Mouse (Mus musculus) hindbrain, embryonic 14.5 days (tissue): ENCODE data around the gene Uqcrfs1. TPM values are rescaled to one million over a fixed set of nuclear protein-coding genes. Genes with fewer than 3 reads are reported as not detected.
A peak's percentile ranks its signal among the peaks of the same experiment; 100 is the strongest.

Source experiments
- ATAC-seq: fragments of 200-750 bp; cut with Nextera tagmentation; 2 replicates; pipeline ENCODE4 v1.8.0; 2017; ENCODE audit warnings: moderate number of reproducible peaks, mild to moderate bottlenecking, moderate TSS enrichment, moderate library complexity; ENCODE audit not compliant: low FRiP score
- DNase-seq: peaks from one replicate; pipeline ENCODE4 v3.0.0-alpha.2; 2015; ENCODE audit warnings: low spot score
- H3K27ac ChIP-seq: fragments of 300-500 bp; sonication (generic); 2 replicates; pipeline ENCODE4 v1.5.1; 2014; ENCODE audit warnings: mild to moderate bottlenecking, moderate library complexity
- H3K27me3 ChIP-seq: fragments of 300-500 bp; sonication (generic); 2 replicates; pipeline ENCODE4 v1.6.1; 2014; ENCODE audit warnings: mild to moderate bottlenecking, low read length, mixed read lengths; ENCODE audit not compliant: control insufficient read depth, insufficient read depth
- H3K36me3 ChIP-seq: fragments of 300-500 bp; sonication (generic); replicated peaks from 2 replicates; pipeline ENCODE4 v1.6.1; 2014; ENCODE audit not compliant: control insufficient read depth, insufficient read depth
- H3K4me1 ChIP-seq: fragments of 300-500 bp; sonication (generic); replicated peaks from 2 replicates; pipeline ENCODE4 v1.6.1; 2014; ENCODE audit warnings: antibody characterized with exemption, low read length, mixed read lengths; ENCODE audit not compliant: control insufficient read depth, insufficient read depth
- H3K4me2 ChIP-seq: fragments of 300-500 bp; sonication (generic); replicated peaks from 2 replicates; pipeline ENCODE4 v1.6.1; 2014; ENCODE audit warnings: mild to moderate bottlenecking, moderate library complexity
- H3K4me3 ChIP-seq: fragments of 300-500 bp; sonication (generic); replicated peaks from 2 replicates; pipeline ENCODE4 v1.5.1; 2014; ENCODE audit warnings: mild to moderate bottlenecking, low read length
- H3K9ac ChIP-seq: fragments of 300-500 bp; sonication (generic); 2 replicates; pipeline ENCODE4 v1.6.1; 2014
- H3K9me3 ChIP-seq: fragments of 300-500 bp; sonication (generic); 2 replicates; pipeline ENCODE4 v1.6.1; 2016; ENCODE audit warnings: low read length; ENCODE audit not compliant: control insufficient read depth
- WGBS: fragments of 180-500 bp; shearing (Covaris S2); extraction: QIAGEN DNeasy Blood & Tissue Kit; methylation state at CpG from one replicate; pipeline ENCODE4 v1.1.7; 2014; 5-methylcytosine and 5-hydroxymethylcytosine counted together
- polyA plus RNA-seq: library from polyadenylated mRNA; unstranded; fragments of >200 nt; fragmentation: Nextera tagmentation; extraction: Ambion mirVana; gene quantifications from 2 replicates; pipeline ENCODE4 v1.2.1, GENCODE M21; 2014

Gene Uqcrfs1
- polyA plus RNA-seq, 1 experiment from 2014 or later: 319 TPM

DNA sequence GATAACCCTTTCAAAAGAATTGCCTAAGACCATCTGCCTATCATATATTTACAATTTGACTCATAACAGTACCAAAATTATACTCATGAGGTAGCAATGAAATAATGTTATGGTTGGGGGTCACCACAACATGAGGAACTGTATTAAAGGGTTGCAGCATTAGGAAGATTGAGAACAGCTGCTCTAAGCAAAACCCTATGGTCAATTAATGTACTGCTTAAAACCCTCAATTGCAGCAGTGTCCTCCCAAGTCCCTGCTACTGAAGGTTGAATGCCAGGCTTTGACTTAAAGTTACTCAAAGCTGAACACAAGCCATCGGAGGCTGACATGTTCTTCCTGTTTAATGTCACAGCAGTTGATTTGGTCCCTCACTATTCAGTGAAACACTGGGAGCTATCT, 15.4 kb upstream of the Uqcrfs1 start:
- no peaks in the 10 kb centered on the region for H3K4me1 ChIP-seq
- H3K9me3 ChIP-seq: no peaks in the 10 kb centered on the region
- H3K4me3 ChIP-seq: no peak overlapping the region
- H3K9ac ChIP-seq: no peak overlapping the region
- no peaks in the 10 kb centered on the region; the same call in 1 of the 2 replicates for H3K27me3 ChIP-seq
- H3K36me3 ChIP-seq: no peaks in the 10 kb centered on the region
- 94% methylated on average over 1 of the region's 1 CpGs for WGBS
- DNase-seq: no peak
- no peak overlapping the region for H3K4me2 ChIP-seq
- ATAC-seq: no peak
- no peak overlapping the region for H3K27ac ChIP-seq

DNA sequence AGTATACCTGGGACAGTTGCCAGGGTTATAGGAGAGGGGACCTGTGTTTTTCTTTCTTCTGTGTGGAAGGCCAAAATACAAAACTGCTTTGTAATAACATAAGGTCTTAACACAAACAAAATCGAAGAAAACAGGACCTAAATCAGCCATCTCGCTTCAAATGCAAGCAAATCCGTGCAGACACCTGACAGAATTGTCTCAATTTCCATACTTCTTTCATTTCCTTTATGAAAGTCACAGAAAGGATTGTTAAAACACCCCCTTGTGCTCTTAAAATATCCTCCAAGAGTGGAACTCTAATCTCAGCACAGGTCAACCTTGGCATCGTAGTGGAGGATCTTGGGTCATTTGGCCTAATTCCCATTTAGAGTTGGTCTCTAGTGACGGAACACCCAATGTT, 14.9 kb upstream of the Uqcrfs1 start:
- H3K4me2 ChIP-seq: no peak overlapping the region
- H3K9me3 ChIP-seq: no peaks in the 10 kb centered on the region
- no peaks in the 10 kb centered on the region for H3K36me3 ChIP-seq
- no peaks in the 10 kb centered on the region for H3K4me1 ChIP-seq
- 92% methylated on average over 5 of the region's 5 CpGs for WGBS
- no peak for ATAC-seq
- no peaks in the 10 kb centered on the region; the same call in 1 of the 2 replicates for H3K27me3 ChIP-seq
- H3K4me3 ChIP-seq: no peak overlapping the region
- H3K9ac ChIP-seq: no peak overlapping the region
- H3K27ac ChIP-seq: no peak overlapping the region
- no peak for DNase-seq

DNA sequence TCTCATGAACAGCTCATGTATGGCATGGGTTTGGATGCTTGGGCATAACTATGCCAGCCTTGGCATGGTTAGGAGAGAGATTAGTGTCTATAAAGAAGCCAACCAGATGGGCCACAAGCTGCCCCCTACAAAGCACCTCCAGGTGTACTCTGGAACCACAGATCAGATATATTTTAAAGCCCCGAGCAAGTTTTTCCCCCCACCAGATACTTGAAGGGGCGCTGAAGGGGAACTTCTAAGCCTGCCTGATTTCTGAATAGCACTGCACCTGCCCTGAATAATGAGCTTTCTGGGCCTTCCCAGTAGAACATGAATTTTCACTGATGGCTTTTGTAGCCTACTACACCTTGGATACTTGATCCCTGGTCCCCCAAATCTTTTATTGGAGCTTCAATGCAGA, 12.6 kb upstream of the Uqcrfs1 start:
- Histone ChIP-seq H3K36me3 (no peaks in the 10 kb centered on the region), H3K27ac (no peak overlapping the region), H3K4me3 (no peak overlapping the region), H3K27me3 (no peaks in the 10 kb centered on the region; the same call in 1 of the 2 replicates), H3K9me3 (no peaks in the 10 kb centered on the region), H3K4me1 (no peaks in the 10 kb centered on the region), H3K4me2 (no peak overlapping the region), H3K9ac (no peak overlapping the region)
- no peak for ATAC-seq
- DNase-seq: no peak
- WGBS: 82% methylated on average over 2 of the region's 2 CpGs

DNA sequence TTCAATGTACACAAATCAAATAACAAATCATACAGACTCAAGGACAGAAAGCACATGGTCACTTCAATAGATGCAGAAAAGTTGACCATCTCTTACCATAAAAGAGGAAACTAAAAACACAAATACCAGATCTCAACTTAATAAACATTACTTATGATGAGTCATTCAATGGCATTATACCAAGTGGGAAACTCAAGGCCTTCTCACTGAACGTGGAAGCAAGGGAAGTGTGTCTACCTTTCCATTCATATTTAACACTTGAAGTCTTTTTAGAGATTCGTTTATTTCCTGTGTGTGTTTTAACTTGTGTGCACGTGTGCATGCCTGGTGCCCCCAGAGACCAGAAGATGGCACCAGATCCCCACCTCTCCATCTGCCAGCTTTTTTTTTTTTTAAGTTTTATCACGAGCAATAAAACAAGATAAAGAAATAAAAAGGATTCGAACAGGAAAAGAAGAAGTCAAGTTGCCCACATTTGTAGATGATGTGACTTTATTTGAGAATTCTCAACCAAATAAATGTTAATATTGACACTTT, 8.0 kb upstream of the Uqcrfs1 start:
- H3K27me3 ChIP-seq: no peaks in the 10 kb centered on the region; the same call in 1 of the 2 replicates
- WGBS: 44% methylated on average over 5 of the region's 5 CpGs
- H3K4me2 ChIP-seq: no peak overlapping the region
- no peaks in the 10 kb centered on the region for H3K36me3 ChIP-seq
- H3K27ac ChIP-seq: no peak overlapping the region
- H3K9ac ChIP-seq: no peak overlapping the region
- DNase-seq (no peak), ATAC-seq (no peak)
- no peaks in the 10 kb centered on the region for H3K4me1 ChIP-seq
- no peak overlapping the region for H3K4me3 ChIP-seq
- no peaks in the 10 kb centered on the region for H3K9me3 ChIP-seq

DNA sequence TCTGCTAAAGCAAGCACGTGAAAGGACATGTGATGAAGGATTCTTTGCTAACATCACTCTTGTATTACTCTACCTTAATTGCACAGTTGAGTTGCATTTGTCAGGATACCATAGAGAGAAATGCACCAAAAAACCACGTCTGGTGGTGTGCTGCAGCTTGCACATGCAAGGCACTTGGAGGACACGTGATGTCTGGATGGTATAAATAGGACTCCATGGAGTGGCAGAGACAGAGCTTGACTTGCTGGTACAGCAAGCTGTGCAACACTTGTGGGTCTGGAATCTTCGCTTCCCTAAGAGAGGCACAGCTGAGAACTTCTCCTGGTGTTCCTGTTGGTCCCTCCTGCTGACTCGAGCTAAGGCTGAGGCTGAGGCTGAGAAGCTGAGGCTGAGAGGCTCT, 4.2 kb upstream of the Uqcrfs1 start:
- no peak overlapping the region for H3K4me3 ChIP-seq
- no peaks in the 10 kb centered on the region for H3K36me3 ChIP-seq
- no peaks in the 10 kb centered on the region for H3K27me3 ChIP-seq
- H3K4me1 ChIP-seq: peaks cover 6% of the 10 kb centered on the region
- 80% methylated on average over 5 of the region's 5 CpGs for WGBS
- no peak overlapping the region for H3K9ac ChIP-seq
- no peak for ATAC-seq
- H3K9me3 ChIP-seq: no peaks in the 10 kb centered on the region
- no peak overlapping the region for H3K27ac ChIP-seq
- no peak for DNase-seq
- no peak overlapping the region for H3K4me2 ChIP-seq

DNA sequence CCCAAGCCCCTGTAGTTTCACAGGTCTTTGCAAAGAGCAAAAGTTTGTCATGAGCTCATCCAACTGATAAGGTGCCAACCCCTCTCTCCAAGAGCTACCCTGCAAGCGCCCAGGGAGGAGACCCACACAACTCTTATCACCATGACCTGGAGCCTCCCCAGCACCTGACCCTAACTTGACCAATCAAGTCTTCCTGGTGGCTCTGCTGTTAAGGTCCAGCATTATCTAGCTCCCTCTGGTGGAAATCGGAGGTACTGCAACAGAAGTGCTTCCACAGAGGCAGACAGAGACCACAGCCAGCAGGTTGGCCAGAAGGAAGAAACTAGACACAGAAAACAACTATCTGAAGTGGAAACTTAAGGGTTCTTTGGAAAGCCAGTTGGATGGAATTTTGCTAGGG, 3.7 kb upstream of the Uqcrfs1 start:
- H3K9ac ChIP-seq: no peak overlapping the region
- DNase-seq (peak; percentile 82), ATAC-seq (no peak)
- H3K27ac ChIP-seq: no peak overlapping the region
- H3K9me3 ChIP-seq: no peaks in the 10 kb centered on the region
- H3K4me2 ChIP-seq: no peak overlapping the region
- H3K27me3 ChIP-seq: no peaks in the 10 kb centered on the region
- 25% methylated on average over 2 of the region's 2 CpGs for WGBS
- peaks cover 11% of the 10 kb centered on the region for H3K4me1 ChIP-seq
- H3K4me3 ChIP-seq: no peak overlapping the region
- H3K36me3 ChIP-seq: no peaks in the 10 kb centered on the region

DNA sequence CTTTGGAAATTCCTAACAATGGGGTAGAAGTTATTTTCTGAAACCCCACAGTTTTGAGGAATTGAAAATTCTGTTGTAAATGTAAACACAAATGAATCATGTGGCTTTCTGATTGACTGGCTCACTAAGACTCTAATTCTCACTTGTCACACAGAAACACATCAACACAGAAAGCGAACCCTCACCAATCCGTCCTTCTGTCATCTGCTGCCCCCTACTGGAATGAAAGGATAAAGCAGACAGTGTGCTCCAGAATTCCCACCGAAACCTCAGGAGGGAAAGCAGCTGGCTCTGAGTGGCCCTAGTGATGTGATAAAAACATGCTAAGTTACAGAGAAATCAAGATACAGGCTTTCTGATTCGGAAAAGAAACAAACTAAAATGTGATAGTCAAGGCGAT, 14.4 kb downstream of the Uqcrfs1 start:
- Histone ChIP-seq H3K9ac (no peak overlapping the region), H3K27ac (no peak overlapping the region), H3K4me3 (no peak overlapping the region), H3K4me2 (0 out of 2 replicates have a peak overlapping the region, but pooled peaks have one; percentile 21), H3K9me3 (no peaks in the 10 kb centered on the region), H3K36me3 (no peaks in the 10 kb centered on the region), H3K27me3 (no peaks in the 10 kb centered on the region), H3K4me1 (no peaks in the 10 kb centered on the region)
- WGBS: 12% methylated on average over 5 of the region's 5 CpGs
- peak; percentile 82 for ATAC-seq
- DNase-seq: peak; percentile 90

DNA sequence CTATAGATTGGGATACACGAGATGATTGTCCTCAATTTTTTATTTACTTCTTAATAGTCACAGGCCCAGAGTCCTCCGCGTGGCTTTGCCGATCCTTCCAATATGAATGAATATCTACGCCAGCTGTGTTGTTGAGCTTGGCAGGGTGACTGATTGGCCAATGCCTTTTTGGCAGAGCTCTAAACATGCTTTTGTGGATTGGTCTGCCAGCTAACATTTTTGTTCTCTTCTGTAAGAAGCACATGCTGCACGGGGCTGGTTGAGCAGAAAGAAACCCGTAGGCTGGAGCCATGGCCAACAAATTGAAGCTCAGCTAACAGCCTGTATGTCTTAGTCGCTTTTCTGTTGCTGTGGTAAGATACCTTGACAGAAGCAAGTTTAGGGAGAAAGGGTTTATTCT, 20.2 kb downstream of the Uqcrfs1 start:
- no peak for ATAC-seq
- Histone ChIP-seq H3K27me3 (no peaks in the 10 kb centered on the region), H3K9me3 (no peaks in the 10 kb centered on the region), H3K27ac (no peak overlapping the region), H3K4me2 (no peak overlapping the region), H3K9ac (no peak overlapping the region), H3K4me3 (no peak overlapping the region), H3K4me1 (no peaks in the 10 kb centered on the region), H3K36me3 (no peaks in the 10 kb centered on the region)
- WGBS: 84% methylated on average over 8 of the region's 8 CpGs
- DNase-seq: no peak

DNA sequence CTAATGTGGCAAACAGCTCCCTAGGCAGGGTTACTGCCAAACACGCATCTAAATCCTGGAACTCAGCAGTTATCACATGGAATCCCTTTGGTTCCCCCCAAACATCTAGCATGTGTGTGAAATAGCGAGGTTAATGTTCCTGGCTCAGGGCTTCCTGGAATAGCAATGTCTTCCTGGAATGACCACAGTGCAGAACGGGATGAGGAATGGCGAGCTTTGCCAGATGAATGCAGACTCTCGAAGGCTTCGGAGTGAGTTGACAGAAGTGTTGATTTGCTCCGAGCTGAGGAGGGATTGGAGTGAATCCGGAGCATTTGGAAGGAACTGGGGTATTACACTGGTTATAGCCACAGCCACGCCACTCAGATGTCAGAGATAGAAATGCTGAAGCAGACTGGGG, 21.2 kb downstream of the Uqcrfs1 start:
- no peaks in the 10 kb centered on the region for H3K27me3 ChIP-seq
- no peaks in the 10 kb centered on the region for H3K4me1 ChIP-seq
- no peak overlapping the region for H3K27ac ChIP-seq
- WGBS: 93% methylated on average over 9 of the region's 9 CpGs
- no peaks in the 10 kb centered on the region for H3K36me3 ChIP-seq
- ATAC-seq (no peak), DNase-seq (no peak)
- H3K9ac ChIP-seq: no peak overlapping the region
- no peak overlapping the region for H3K4me3 ChIP-seq
- H3K9me3 ChIP-seq: no peaks in the 10 kb centered on the region
- H3K4me2 ChIP-seq: no peak overlapping the region

DNA sequence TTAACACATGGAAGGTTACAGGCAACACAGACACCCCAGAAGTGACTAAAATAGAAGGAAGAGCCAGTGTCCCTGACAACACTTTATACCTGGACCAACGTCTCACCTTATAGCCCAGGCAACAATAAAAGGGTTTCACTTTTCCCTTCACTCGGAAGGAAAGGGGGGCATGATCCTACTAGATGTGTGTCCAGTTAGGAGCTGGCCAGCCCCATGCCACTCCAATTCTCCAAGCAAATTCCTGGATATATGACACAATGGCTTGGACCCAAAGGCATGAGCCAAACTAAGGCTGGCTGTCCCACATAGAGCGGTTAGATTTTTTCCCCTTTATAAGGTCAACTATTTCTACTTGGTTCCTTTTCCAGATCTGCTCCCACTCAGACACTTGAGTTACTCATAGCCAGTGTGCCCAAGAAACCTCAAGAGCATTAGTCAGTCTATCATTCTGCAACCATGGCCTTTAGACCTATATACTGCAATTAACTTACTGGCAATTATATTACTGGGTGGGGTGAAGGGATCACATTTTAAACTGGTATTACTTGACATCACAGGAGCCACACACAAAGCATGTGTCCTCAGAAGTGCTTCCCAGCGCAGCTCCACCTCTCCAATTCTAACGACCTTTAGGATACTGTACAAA, 21.8 kb downstream of the Uqcrfs1 start:
- ATAC-seq: no peak
- H3K27me3 ChIP-seq: no peaks in the 10 kb centered on the region
- H3K9me3 ChIP-seq: no peaks in the 10 kb centered on the region
- no peak overlapping the region for H3K4me3 ChIP-seq
- H3K36me3 ChIP-seq: no peaks in the 10 kb centered on the region
- no peak overlapping the region for H3K9ac ChIP-seq
- no peaks in the 10 kb centered on the region for H3K4me1 ChIP-seq
- no peak overlapping the region for H3K4me2 ChIP-seq
- H3K27ac ChIP-seq: no peak overlapping the region
- WGBS: 95% methylated on average over 5 of the region's 5 CpGs
- no peak for DNase-seq
